Mouse (Mus musculus) E14TG2a.4 (cell line): ENCODE measurements around the gene Rhog.

Experiments used
- CTCF ChIP-seq: conservative IDR thresholded peaks from 2 replicates; pipeline ENCODE4 v1.5.1; 2014; ENCODE audit warnings: low read length
- NANOG ChIP-seq: IDR thresholded peaks from 2 replicates; pipeline ENCODE4 v1.6.1; 2014; ENCODE audit warnings: borderline replicate concordance, low read length, mixed read lengths

GRCm38 (mm10) chr7:102229814-102230213, 26.0 kb downstream of the Rhog start:
- TF ChIP-seq CTCF (no peak), NANOG (no peak)
